In the genomic region with DNA sequence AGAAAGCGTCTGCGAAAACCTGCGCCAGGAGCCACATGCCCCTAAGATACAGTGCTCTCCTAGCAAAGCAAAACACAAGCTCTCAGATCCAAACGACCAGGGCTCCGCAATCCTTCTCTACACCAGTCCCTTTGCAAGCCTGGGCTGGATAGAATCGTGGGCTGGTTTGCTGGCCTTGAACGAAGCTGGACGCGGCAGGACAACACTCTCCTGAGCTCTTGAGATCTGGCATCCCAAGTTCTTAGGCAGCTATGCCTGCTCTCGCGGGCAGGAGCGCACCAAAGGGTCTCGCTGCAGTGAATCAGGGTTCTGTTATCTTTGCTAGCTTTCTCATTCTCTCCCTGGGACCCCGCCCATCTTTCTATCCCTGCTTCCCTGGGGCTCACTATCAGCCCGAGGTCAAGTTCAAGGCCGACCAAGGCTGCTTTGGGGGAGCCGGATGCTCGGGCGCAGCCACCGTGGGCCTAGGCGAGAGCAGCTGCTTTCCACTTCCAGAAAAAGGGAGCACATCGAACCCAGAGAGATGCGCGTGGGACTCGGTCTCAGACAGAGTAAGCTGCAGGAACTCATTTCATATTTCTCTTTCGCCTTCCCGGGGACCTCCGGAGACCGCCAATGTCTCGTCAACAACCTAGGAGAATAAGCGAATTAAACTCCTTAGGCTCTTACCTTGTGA, we compare ENCODE assay signal across 8 mouse cellular contexts. TPM values are rescaled to one million over a fixed set of nuclear protein-coding genes. Genes with fewer than 3 reads are reported as not detected.
DNase-seq lines count a peak whose midpoint lies in the region; ATAC-seq and TF ChIP-seq lines count a peak whose summit lies in the region.

No protein-coding gene starts in this region.

- under 1% methylated on average over 31 of the region's 31 CpGs for WGBS in limb, embryonic 13.5 days
- WGBS in midbrain, embryonic 13.5 days = 1% methylated on average over 31 of the region's 31 CpGs
- WGBS in spleen, adult 2 months = under 1% methylated on average over 31 of the region's 31 CpGs

- H3K4me2 ChIP-seq in limb, embryonic 13.5 days (replicated peaks) = peak overlapping the region; percentile 87
- peak overlapping the region; percentile 80 for H3K4me2 ChIP-seq in midbrain, embryonic 13.5 days (replicated peaks)

- peak overlapping the region; percentile 86 for H3K9ac ChIP-seq in limb, embryonic 13.5 days
- H3K9ac ChIP-seq in midbrain, embryonic 13.5 days (replicated peaks) = peak overlapping the region; percentile 85

- peak overlapping the region; percentile 88 for H3K4me3 ChIP-seq in gastrocnemius, adult 2 months
- H3K4me3 ChIP-seq in limb, embryonic 13.5 days = peak overlapping the region; percentile 78
- H3K4me3 ChIP-seq in midbrain, embryonic 13.5 days (replicated peaks) = peak overlapping the region; percentile 86
- peak overlapping the region; percentile 69 for H3K4me3 ChIP-seq in spleen, adult 2 months (ENCODE audit: extremely low read depth, insufficient read depth, insufficient read length)

- ATAC-seq in inflammation-experienced regulatory T-cells, adult 6 months = peak; percentile 19
- ATAC-seq in limb, embryonic 13.5 days (ENCODE audit: low FRiP score, low read depth) = peak; percentile 13
- ATAC-seq in midbrain, embryonic 13.5 days = peak; percentile 70

- intact Hi-C loops in gastrocnemius, adult 2 months (cut with DNase I) = loop anchor here (5.0 to 10.0 kb wide), 2 partner anchors 160 to 607 kb away; partner anchors contain the start of gene Pyurf

- no peaks in the 10 kb centered on the region for H3K36me3 ChIP-seq in limb, embryonic 13.5 days
- H3K36me3 ChIP-seq in midbrain, embryonic 13.5 days = no peaks in the 10 kb centered on the region
- H3K36me3 ChIP-seq in spleen, adult 2 months (ENCODE audit: control insufficient read depth, insufficient read depth, low read length) = 0 out of 2 replicates have a peak, but pooled peaks cover 1% of the 10 kb centered on the region

- no peak for TF ChIP-seq CTCF in gastrocnemius, adult 2 months (IDR thresholded peaks at IDR 0.05)
- TF ChIP-seq CTCF in spleen, adult 2 months (IDR thresholded peaks at IDR 0.05; ENCODE audit: extremely low read depth, insufficient read depth, insufficient read length, insufficient replicate concordance) = no peak

- H3K27me3 ChIP-seq in limb, embryonic 13.5 days = no peaks in the 10 kb centered on the region
- H3K27me3 ChIP-seq in midbrain, embryonic 13.5 days = no peaks in the 10 kb centered on the region
- H3K27me3 ChIP-seq in spleen, adult 2 months (ENCODE audit: control insufficient read depth, insufficient read depth, low read length) = no peaks in the 10 kb centered on the region

- H3K9me3 ChIP-seq in limb, embryonic 13.5 days = no peaks in the 10 kb centered on the region
- no peaks in the 10 kb centered on the region for H3K9me3 ChIP-seq in midbrain, embryonic 13.5 days

- no peak for TF ChIP-seq POLR2A in spleen, adult 2 months (IDR thresholded peaks at IDR 0.05; ENCODE audit: low read depth, low read length)

- peak; percentile 55 to 77 for DNase-seq in heart, adult 18-20 months
- no peak for DNase-seq in heart, adult 8-10 months (ENCODE audit: low spot score)
- DNase-seq in cerebellum, postnatal 14 days = peak; percentile 59 to 67
- DNase-seq in gastrocnemius, adult 2 months = peak; percentile 57
- DNase-seq in spleen, adult 2 months (ENCODE audit: low read depth in 1 of 2, low spot score in 2 of 2) = peak in 1 of 2 experiments; percentile 37

- H3K27ac ChIP-seq in gastrocnemius, adult 2 months = peak overlapping the region; percentile 87
- H3K27ac ChIP-seq in limb, embryonic 13.5 days = peak overlapping the region; percentile 84
- H3K27ac ChIP-seq in midbrain, embryonic 13.5 days = peak overlapping the region; percentile 57
- H3K27ac ChIP-seq in spleen, adult 2 months (ENCODE audit: insufficient read depth, low read length) = peak overlapping the region; percentile 66

- peaks cover 13% of the 10 kb centered on the region for H3K4me1 ChIP-seq in limb, embryonic 13.5 days
- H3K4me1 ChIP-seq in midbrain, embryonic 13.5 days (replicated peaks) = peaks cover 13% of the 10 kb centered on the region
- peaks cover 8% of the 10 kb centered on the region; the same call in 1 of the 2 replicates for H3K4me1 ChIP-seq in spleen, adult 2 months (ENCODE audit: control insufficient read depth, insufficient read depth, insufficient read length)

RNA-seq across cellular contexts. Expression of gene Ppm1k, which starts 0.5 kb away (rescaled TPM):
- 100 to 1,000 TPM in 1 of 2 experiments, 10 to 100 TPM in 1; 77.8 to 101 TPM for total RNA-seq in heart, adult 18-20 months (2021)
- total RNA-seq in heart, adult 8-10 months (2022) = 100 to 1,000 TPM in 3 of 4 experiments, 10 to 100 TPM in 1; 92.8 to 122 (median 105) TPM
- total RNA-seq in gastrocnemius, adult 2 months (2021) = 10 to 100 TPM; 10.9 to 21.9 TPM
- 10 to 100 TPM; 12.9 to 22.8 (median 20.5) TPM for polyA plus RNA-seq in inflammation-experienced regulatory T-cells, adult 6 months (2017; shearing (Covaris generic))
- 5.2 and 5.3 TPM in 2 replicates for polyA plus RNA-seq in limb, embryonic 13.5 days (2015; fragmentation: Nextera tagmentation; extraction: Ambion mirVana)
- polyA plus RNA-seq in midbrain, embryonic 13.5 days (2015; fragmentation: Nextera tagmentation; extraction: Ambion mirVana) = 6.3 and 7.5 TPM in 2 replicates
- polyA plus RNA-seq in spleen, adult 2 months (2012; rRNA removed) = 1.4 and 1.7 TPM in 2 replicates

RNA-seq across cellular contexts. Expression of gene Herc6, which starts 46.1 kb away (rescaled TPM):
- 1 to 10 TPM; 2.7 to 6.6 TPM for total RNA-seq in heart, adult 18-20 months (2021)
- total RNA-seq in heart, adult 8-10 months (2022) = 1 to 10 TPM; 1.7 to 3.4 (median 2.9) TPM
- 1 to 10 TPM; 1.5 to 1.6 TPM for total RNA-seq in gastrocnemius, adult 2 months (2021)
- 10 to 100 TPM; 18.3 to 35.1 (median 24.0) TPM for polyA plus RNA-seq in inflammation-experienced regulatory T-cells, adult 6 months (2017; shearing (Covaris generic))
- 1.8 and 2.2 TPM in 2 replicates for polyA plus RNA-seq in limb, embryonic 13.5 days (2015; fragmentation: Nextera tagmentation; extraction: Ambion mirVana)
- polyA plus RNA-seq in midbrain, embryonic 13.5 days (2015; fragmentation: Nextera tagmentation; extraction: Ambion mirVana) = 0.82 and 1.3 TPM in 2 replicates
- 14.1 and 14.4 TPM in 2 replicates for polyA plus RNA-seq in spleen, adult 2 months (2012; rRNA removed)

Comparison
In these comparisons a context has a peak if more than half of its experiments do, and no peak if none do; other contexts are left out.
1. ATAC-seq: peak in every context shown above with its lines; median percentile 70 in midbrain, embryonic 13.5 days; 19 in inflammation-experienced regulatory T-cells, adult 6 months; 13 in limb, embryonic 13.5 days.